Mouse (Mus musculus) neural tube, embryonic 13.5 days (tissue): Measurements from ENCODE around the gene Kalrn. TPM values are rescaled to one million over a fixed set of nuclear protein-coding genes. Genes with fewer than 3 reads are reported as not detected.
A peak's percentile ranks its signal among the peaks of the same experiment; 100 is the strongest.

Source experiments
- ATAC-seq: fragments of 200-750 bp; cut with Nextera tagmentation; 2 replicates; pipeline ENCODE4 v1.8.0; 2017; ENCODE audit warnings: low read depth, mild to moderate bottlenecking, moderate TSS enrichment, moderate library complexity
- H3K27ac ChIP-seq: fragments of 300-500 bp; sonication (generic); replicated peaks from 2 replicates; pipeline ENCODE4 v1.5.1; 2015; ENCODE audit warnings: moderate library complexity, mild to moderate bottlenecking, inconsistent platforms
- H3K27me3 ChIP-seq: fragments of 300-500 bp; sonication (generic); 2 replicates; pipeline ENCODE4 v1.6.1; 2015; ENCODE audit warnings: mild to moderate bottlenecking, inconsistent platforms
- H3K36me3 ChIP-seq: fragments of 300-500 bp; sonication (generic); 2 replicates; pipeline ENCODE4 v1.6.1; 2015; ENCODE audit warnings: mild to moderate bottlenecking, inconsistent platforms
- H3K4me1 ChIP-seq: fragments of 300-500 bp; sonication (generic); replicated peaks from 2 replicates; pipeline ENCODE4 v1.6.1; 2015; ENCODE audit warnings: inconsistent platforms
- H3K4me2 ChIP-seq: fragments of 300-500 bp; sonication (generic); 2 replicates; pipeline ENCODE4 v1.6.1; 2015; ENCODE audit warnings: inconsistent platforms, mild to moderate bottlenecking, moderate library complexity
- H3K4me3 ChIP-seq: fragments of 300-500 bp; sonication (generic); 2 replicates; pipeline ENCODE4 v1.5.1; 2015; ENCODE audit warnings: mild to moderate bottlenecking, inconsistent platforms
- H3K9ac ChIP-seq: fragments of 300-500 bp; sonication (generic); 2 replicates; pipeline ENCODE4 v1.6.1; 2015; ENCODE audit warnings: moderate library complexity, mild to moderate bottlenecking, inconsistent platforms
- H3K9me3 ChIP-seq: fragments of 300-500 bp; sonication (generic); 2 replicates; pipeline ENCODE4 v1.6.1; 2016; ENCODE audit warnings: inconsistent platforms
- WGBS: fragments of 180-500 bp; shearing (Covaris S2); methylation state at CpG from one replicate; pipeline ENCODE4 v1.1.7; 2015; 5-methylcytosine and 5-hydroxymethylcytosine counted together
- polyA plus RNA-seq: library from polyadenylated mRNA; unstranded; fragments of >200 nt; fragmentation: Nextera tagmentation; extraction: Ambion mirVana; gene quantifications from 2 replicates; pipeline ENCODE4 v1.2.1, GENCODE M21; 2015

Gene Kalrn
- polyA plus RNA-seq, 1 experiment from 2014 or later = 23.9 TPM

- Histone ChIP-seq H3K27me3 (no peaks in the 10 kb centered on the region), H3K4me1 (no peaks in the 10 kb centered on the region; the same call in 1 of the 2 replicates), H3K9me3 (no peaks in the 10 kb centered on the region), H3K27ac (no peak overlapping the region), H3K4me3 (no peak overlapping the region), H3K4me2 (no peak overlapping the region), H3K9ac (no peak overlapping the region), H3K36me3 (peaks cover 31% of the 10 kb centered on the region)
- no peak for ATAC-seq
- 79% methylated on average over 4 of the region's 4 CpGs for WGBS
These were observed 582.6 kb downstream of the Kalrn start for GRCm38 (mm10) chr16:33990712-33991111.

- H3K27me3 ChIP-seq = no peaks in the 10 kb centered on the region
These were observed 584.2 kb downstream of the Kalrn start for GRCm38 (mm10) chr16:33989106-33989505.

GRCm38 (mm10) chr16:33988358-33989012 lies 584.8 kb downstream of the Kalrn start:
- peaks cover 46% of the 10 kb centered on the region for H3K36me3 ChIP-seq
- no peak overlapping the region for H3K4me3 ChIP-seq
- H3K9me3 ChIP-seq = no peaks in the 10 kb centered on the region
- no peak for ATAC-seq
- no peak overlapping the region for H3K9ac ChIP-seq
- no peaks in the 10 kb centered on the region for H3K27me3 ChIP-seq
- no peak overlapping the region for H3K27ac ChIP-seq
- WGBS = 64% methylated on average over 17 of the region's 17 CpGs
- H3K4me1 ChIP-seq = no peaks in the 10 kb centered on the region; the same call in 1 of the 2 replicates
- H3K4me2 ChIP-seq = no peak overlapping the region

More at GRCm38 (mm10) chr16:33989106-33989505, 584.2 kb downstream of the Kalrn start:
- ATAC-seq = no peak
- 85% methylated on average over 1 of the region's 1 CpGs for WGBS
- Histone ChIP-seq H3K9me3 (no peaks in the 10 kb centered on the region), H3K4me2 (no peak overlapping the region), H3K9ac (no peak overlapping the region), H3K4me1 (no peaks in the 10 kb centered on the region; the same call in 1 of the 2 replicates), H3K4me3 (no peak overlapping the region), H3K36me3 (peaks cover 41% of the 10 kb centered on the region), H3K27ac (no peak overlapping the region)

GRCm38 (mm10) chr16:33986993-33987392 lies 586.3 kb downstream of the Kalrn start:
- no peak overlapping the region for H3K4me3 ChIP-seq
- H3K9me3 ChIP-seq = no peaks in the 10 kb centered on the region
- no peak overlapping the region for H3K4me2 ChIP-seq
- no peak overlapping the region for H3K9ac ChIP-seq
- peaks cover 47% of the 10 kb centered on the region for H3K36me3 ChIP-seq
- WGBS = 88% methylated on average over 7 of the region's 7 CpGs
- no peak for ATAC-seq
- H3K4me1 ChIP-seq = no peaks in the 10 kb centered on the region
- no peaks in the 10 kb centered on the region for H3K27me3 ChIP-seq
- no peak overlapping the region for H3K27ac ChIP-seq

- ATAC-seq = no peak
- WGBS = 91% methylated on average over 6 of the region's 6 CpGs
- peaks cover 47% of the 10 kb centered on the region for H3K36me3 ChIP-seq
These were observed 588.0 kb downstream of the Kalrn start for GRCm38 (mm10) chr16:33985372-33985771.

GRCm38 (mm10) chr16:33983712-33984111 lies 589.6 kb downstream of the Kalrn start:
- 98% methylated on average over 6 of the region's 6 CpGs for WGBS
- Histone ChIP-seq H3K27ac (no peak overlapping the region), H3K4me1 (no peaks in the 10 kb centered on the region), H3K4me2 (no peak overlapping the region), H3K4me3 (no peak overlapping the region), H3K9me3 (no peaks in the 10 kb centered on the region), H3K9ac (no peak overlapping the region), H3K27me3 (no peaks in the 10 kb centered on the region), H3K36me3 (peaks cover 51% of the 10 kb centered on the region)
- ATAC-seq = no peak

More at GRCm38 (mm10) chr16:33985372-33985771, 588.0 kb downstream of the Kalrn start:
- H3K27me3 ChIP-seq = no peaks in the 10 kb centered on the region
- H3K9ac ChIP-seq = no peak overlapping the region
- no peak overlapping the region for H3K4me3 ChIP-seq
- no peaks in the 10 kb centered on the region for H3K9me3 ChIP-seq
- H3K4me1 ChIP-seq = no peaks in the 10 kb centered on the region
- H3K4me2 ChIP-seq = no peak overlapping the region
- H3K27ac ChIP-seq = no peak overlapping the region

GRCm38 (mm10) chr16:33979855-33980254 lies 593.5 kb downstream of the Kalrn start:
- H3K9me3 ChIP-seq = no peaks in the 10 kb centered on the region
- H3K9ac ChIP-seq = no peak overlapping the region
- no peak overlapping the region for H3K27ac ChIP-seq
- no peak overlapping the region for H3K4me3 ChIP-seq
- ATAC-seq = no peak
- peaks cover 52% of the 10 kb centered on the region for H3K36me3 ChIP-seq
- no peaks in the 10 kb centered on the region for H3K27me3 ChIP-seq
- no peaks in the 10 kb centered on the region for H3K4me1 ChIP-seq
- H3K4me2 ChIP-seq = no peak overlapping the region
- 41% methylated on average over 2 of the region's 2 CpGs for WGBS

- Histone ChIP-seq H3K4me1 (peaks cover 15% of the 10 kb centered on the region), H3K27ac (peak overlapping the region; percentile 15; the same call in 1 of the 2 replicates), H3K9me3 (no peaks in the 10 kb centered on the region), H3K27me3 (no peaks in the 10 kb centered on the region), H3K4me3 (peak overlapping the region; percentile 93), H3K4me2 (peak overlapping the region; percentile 90), H3K36me3 (peaks cover 14% of the 10 kb centered on the region; the same call in 1 of the 2 replicates), H3K9ac (peak overlapping the region; percentile 91)
- WGBS = 77% methylated on average over 2 of the region's 2 CpGs
- ATAC-seq = peak; percentile 25
These were observed 606.1 kb downstream of the Kalrn start for GRCm38 (mm10) chr16:33967283-33967640.

GRCm38 (mm10) chr16:33966538-33967282 lies 606.6 kb downstream of the Kalrn start, which contains the start of gene Umps:
Gene Umps (minus strand): TSS chr16:33967038.
- peak within 1 kb of the TSS; percentile 93 for H3K4me3 ChIP-seq
- H3K36me3 ChIP-seq = peaks cover 20% of the 10 kb centered on the region
- peaks cover 15% of the 10 kb centered on the region for H3K4me1 ChIP-seq
- H3K27ac ChIP-seq = peak within 1 kb of the TSS; percentile 15
- H3K27me3 ChIP-seq = no peaks in the 10 kb centered on the region
- peak; percentile 96 for ATAC-seq
- H3K9me3 ChIP-seq = no peaks in the 10 kb centered on the region
- peak within 1 kb of the TSS; percentile 90 for H3K4me2 ChIP-seq
- under 1% methylated on average over 44 of the region's 44 CpGs for WGBS
- H3K9ac ChIP-seq = peak within 1 kb of the TSS; percentile 91

- Histone ChIP-seq H3K4me1 (peaks cover 15% of the 10 kb centered on the region), H3K4me3 (peak overlapping the region; percentile 93), H3K36me3 (peaks cover 23% of the 10 kb centered on the region), H3K9ac (peak overlapping the region; percentile 91), H3K4me2 (peak overlapping the region; percentile 90), H3K27me3 (no peaks in the 10 kb centered on the region), H3K27ac (no peak overlapping the region), H3K9me3 (no peaks in the 10 kb centered on the region)
- no peak for ATAC-seq
- WGBS = 18% methylated on average over 15 of the region's 15 CpGs
These were observed 607.3 kb downstream of the Kalrn start for GRCm38 (mm10) chr16:33965878-33966537.

- H3K27ac ChIP-seq = no peak overlapping the region
- ATAC-seq = no peak
- no peaks in the 10 kb centered on the region for H3K9me3 ChIP-seq
- no peak overlapping the region for H3K9ac ChIP-seq
- H3K4me1 ChIP-seq = peaks cover 15% of the 10 kb centered on the region
- no peak overlapping the region for H3K4me2 ChIP-seq
- WGBS = 94% methylated on average over 6 of the region's 6 CpGs
- H3K4me3 ChIP-seq = no peak overlapping the region
- H3K27me3 ChIP-seq = no peaks in the 10 kb centered on the region
- peaks cover 47% of the 10 kb centered on the region for H3K36me3 ChIP-seq
These were observed 609.8 kb downstream of the Kalrn start for GRCm38 (mm10) chr16:33963509-33963908.

- WGBS = 88% methylated on average over 1 of the region's 1 CpGs
- no peak for ATAC-seq
- peaks cover 66% of the 10 kb centered on the region for H3K36me3 ChIP-seq
- no peak overlapping the region for H3K4me3 ChIP-seq
- no peaks in the 10 kb centered on the region for H3K4me1 ChIP-seq
- no peak overlapping the region for H3K4me2 ChIP-seq
- H3K9me3 ChIP-seq = no peaks in the 10 kb centered on the region
- no peaks in the 10 kb centered on the region for H3K27me3 ChIP-seq
- H3K9ac ChIP-seq = no peak overlapping the region
- no peak overlapping the region for H3K27ac ChIP-seq
These were observed 618.5 kb downstream of the Kalrn start for GRCm38 (mm10) chr16:33954793-33955192.
